In genomic region chr10:84392723-84393081, GRCm38 (mm10) we compare ENCODE assay signal across 9 mouse cellular contexts. TPM values are rescaled to one million over a fixed set of nuclear protein-coding genes. Genes with fewer than 3 reads are reported as not detected.
DNase-seq lines count a peak whose midpoint lies in the region; ATAC-seq and TF ChIP-seq lines count a peak whose summit lies in the region.
"Had no signal": no experiment of that assay in that cellular context is flagged by ENCODE, and none has a peak within 500 bp of the region (broad histone marks: within the 10 kb centered on the region; RNA-seq: fewer than 3 reads in every experiment).

No protein-coding gene starts in this region.

- no peak overlapping the region for H3K4me3 ChIP-seq in heart, embryonic 15.5 days
- 0 out of 2 replicates have a peak overlapping the region, but pooled peaks have one; percentile 41 for H3K4me3 ChIP-seq in E14TG2a.4 (replicated peaks; ENCODE audit: low read length)
- H3K4me3 ChIP-seq in embryonic facial prominence, embryonic 13.5 days, result no peak overlapping the region
- H3K4me3 ChIP-seq in limb, embryonic 13.5 days, result no peak overlapping the region

- H3K4me1 ChIP-seq in heart, embryonic 15.5 days (replicated peaks), result peaks cover 88% of the 10 kb centered on the region
- H3K4me1 ChIP-seq in E14TG2a.4 (replicated peaks; ENCODE audit: low read depth, low read length), result peaks cover 67% of the 10 kb centered on the region
- peaks cover 63% of the 10 kb centered on the region for H3K4me1 ChIP-seq in embryonic facial prominence, embryonic 13.5 days
- H3K4me1 ChIP-seq in limb, embryonic 13.5 days, result peaks cover 54% of the 10 kb centered on the region

- no peaks in the 10 kb centered on the region for H3K9me3 ChIP-seq in heart, embryonic 15.5 days (replicated peaks)
- H3K9me3 ChIP-seq in E14TG2a.4 (ENCODE audit: low read length), result no peaks in the 10 kb centered on the region
- H3K9me3 ChIP-seq in embryonic facial prominence, embryonic 13.5 days, result no peaks in the 10 kb centered on the region
- no peaks in the 10 kb centered on the region for H3K9me3 ChIP-seq in limb, embryonic 13.5 days

- peak overlapping the region; percentile 43 for H3K27ac ChIP-seq in heart, embryonic 15.5 days
- H3K27ac ChIP-seq in embryonic facial prominence, embryonic 13.5 days, result peak overlapping the region; percentile 69
- H3K27ac ChIP-seq in limb, embryonic 13.5 days, result peak overlapping the region; percentile 39; the same call in 1 of the 2 replicates

- no peak for ATAC-seq in heart, embryonic 15.5 days (replicated peaks; ENCODE audit: insufficient number of reproducible peaks, insufficient read depth, low FRiP score, low read depth)
- no peak for ATAC-seq in embryonic facial prominence, embryonic 13.5 days (ENCODE audit: insufficient number of reproducible peaks, insufficient read depth, low FRiP score, low TSS enrichment, low read depth)
- no peak for ATAC-seq in limb, embryonic 13.5 days (ENCODE audit: low FRiP score, low read depth)
- no peak for ATAC-seq in inflammation-experienced regulatory T-cells, adult 6 months

- TF ChIP-seq CTCF in E14TG2a.4 (conservative IDR thresholded peaks at IDR 0.05; ENCODE audit: low read length), result no peak

- H3K36me3 ChIP-seq in heart, embryonic 15.5 days, result 0 out of 2 replicates have a peak, but pooled peaks cover 6% of the 10 kb centered on the region
- H3K36me3 ChIP-seq in E14TG2a.4 (ENCODE audit: insufficient read depth, low read length), result no peaks in the 10 kb centered on the region
- 0 out of 2 replicates have a peak, but pooled peaks cover 9% of the 10 kb centered on the region for H3K36me3 ChIP-seq in embryonic facial prominence, embryonic 13.5 days
- peaks cover 30% of the 10 kb centered on the region for H3K36me3 ChIP-seq in limb, embryonic 13.5 days
- H3K36me3 ChIP-seq: G1E had no signal

- no peak overlapping the region for H3K4me2 ChIP-seq in heart, embryonic 15.5 days
- H3K4me2 ChIP-seq in embryonic facial prominence, embryonic 13.5 days, result peak overlapping the region; percentile 49
- peak overlapping the region; percentile 44 for H3K4me2 ChIP-seq in limb, embryonic 13.5 days (replicated peaks)

- WGBS in heart, embryonic 15.5 days, result 76% methylated on average over 3 of the region's 3 CpGs
- WGBS in embryonic facial prominence, embryonic 13.5 days, result 83% methylated on average over 3 of the region's 3 CpGs
- 82% methylated on average over 3 of the region's 3 CpGs for WGBS in limb, embryonic 13.5 days

- DNase-seq in heart, adult 9 months (ENCODE audit: low spot score in 2 of 2), result no peak
- no peak for DNase-seq in thymus, adult 18-20 months
- DNase-seq in adrenal gland, postnatal 25 days, result no peak

- H3K9ac ChIP-seq in heart, embryonic 15.5 days, result peak overlapping the region; percentile 7; the same call in 1 of the 2 replicates
- no peak overlapping the region for H3K9ac ChIP-seq in embryonic facial prominence, embryonic 13.5 days
- 0 out of 2 replicates have a peak overlapping the region, but pooled peaks have one; percentile 25 for H3K9ac ChIP-seq in limb, embryonic 13.5 days

- no peaks in the 10 kb centered on the region for H3K27me3 ChIP-seq in heart, embryonic 15.5 days
- H3K27me3 ChIP-seq in E14TG2a.4 (ENCODE audit: insufficient read depth, low read length), result no peaks in the 10 kb centered on the region
- no peaks in the 10 kb centered on the region for H3K27me3 ChIP-seq in embryonic facial prominence, embryonic 13.5 days
- H3K27me3 ChIP-seq in limb, embryonic 13.5 days, result no peaks in the 10 kb centered on the region

RNA-seq across cellular contexts. Expression of gene Nuak1, which starts 47.7 kb away (rescaled TPM):
- 3.1 TPM in 2 replicates for polyA plus RNA-seq in heart, embryonic 15.5 days (2015; fragmentation: Nextera tagmentation; extraction: Ambion mirVana)
- polyA plus RNA-seq in embryonic facial prominence, embryonic 13.5 days (2015; fragmentation: Nextera tagmentation; extraction: Ambion mirVana), result 2.9 and 3.0 TPM in 2 replicates
- 3.9 and 4.0 TPM in 2 replicates for polyA plus RNA-seq in limb, embryonic 13.5 days (2015; fragmentation: Nextera tagmentation; extraction: Ambion mirVana)
- polyA plus RNA-seq in inflammation-experienced regulatory T-cells, adult 6 months (2017; shearing (Covaris generic)), result not detected
- total RNA-seq in adrenal gland, postnatal 25 days (2021), result 6.8 and 7.8 TPM in 2 replicates
- polyA plus RNA-seq: G1E had no signal
